Mouse (Mus musculus): Measurements from ENCODE around the gene Por.

DNA sequence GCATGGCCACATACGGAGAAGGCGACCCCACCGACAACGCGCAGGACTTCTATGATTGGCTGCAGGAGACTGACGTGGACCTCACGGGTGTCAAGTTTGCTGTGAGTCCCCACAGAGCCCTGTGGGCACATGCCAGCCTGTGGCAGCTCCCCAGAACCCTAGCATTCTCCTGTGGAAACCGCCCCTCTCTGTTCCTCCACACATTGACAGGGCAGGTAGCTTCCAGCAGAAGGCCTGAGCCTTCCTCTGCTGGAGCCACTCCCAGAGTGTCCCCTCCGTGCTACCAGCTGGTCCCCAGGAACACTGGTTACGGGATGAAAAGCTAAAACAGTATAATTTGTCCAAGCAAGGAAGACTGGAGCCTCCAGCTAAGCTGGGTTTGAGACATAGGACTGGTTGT is 60.4 kb downstream of the Por start:
- TF ChIP-seq CTCF (IDR thresholded peaks at IDR 0.05): no peak
- no peak for TF ChIP-seq POLR2A (IDR thresholded peaks at IDR 0.05; ENCODE audit: insufficient read depth, low read depth, low read length)
